8 mouse cellular contexts compared by ENCODE assay signal in genomic region chr15:101224006-101224906, GRCm38 (mm10). TPM values are rescaled to one million over a fixed set of nuclear protein-coding genes. Genes with fewer than 3 reads are reported as not detected.
DNase-seq lines count a peak whose midpoint lies in the region; ATAC-seq and TF ChIP-seq lines count a peak whose summit lies in the region.

TSS of gene Grasp (plus strand) at chr15:101224188.

- H3K27me3 ChIP-seq in limb, embryonic 12.5 days: peaks cover 8% of the 10 kb centered on the region
- peaks cover 12% of the 10 kb centered on the region; the same call in 1 of the 2 replicates for H3K27me3 ChIP-seq in midbrain, embryonic 13.5 days
- peaks cover 5% of the 10 kb centered on the region for H3K27me3 ChIP-seq in small intestine, adult 2 months (ENCODE audit: control insufficient read depth, insufficient read depth, low read length)

- peak within 1 kb of the TSS; percentile 79 for H3K4me2 ChIP-seq in limb, embryonic 12.5 days
- peak within 1 kb of the TSS; percentile 94 for H3K4me2 ChIP-seq in midbrain, embryonic 13.5 days (replicated peaks)

- DNase-seq in adrenal gland, adult 2 months: peak; percentile 96
- peak; percentile 88 for DNase-seq in embryo, embryonic 9.5 days (ENCODE audit: extremely low spot score)
- peak; percentile 96 for DNase-seq in heart, adult 18-20 months
- peak; percentile 90 for DNase-seq in kidney, adult 18-20 months
- no peak for DNase-seq in c-Kit-positive CD71-positive TER-119-positive erythroid progenitor cells, embryonic 14.5 days (ENCODE audit: low spot score)

- H3K27ac ChIP-seq in limb, embryonic 12.5 days: peak within 1 kb of the TSS; percentile 90
- peak within 1 kb of the TSS; percentile 7; the same call in 1 of the 2 replicates for H3K27ac ChIP-seq in midbrain, embryonic 13.5 days
- H3K27ac ChIP-seq in small intestine, adult 2 months (ENCODE audit: insufficient read depth, low read depth, low read length): peak within 1 kb of the TSS; percentile 45

- H3K9ac ChIP-seq in limb, embryonic 12.5 days (replicated peaks): peak within 1 kb of the TSS; percentile 91
- H3K9ac ChIP-seq in midbrain, embryonic 13.5 days (replicated peaks): peak within 1 kb of the TSS; percentile 77

- ATAC-seq in limb, embryonic 12.5 days (ENCODE audit: insufficient number of reproducible peaks, insufficient read depth, low FRiP score, low TSS enrichment, low read depth): peak; percentile 63
- ATAC-seq in midbrain, embryonic 13.5 days: peak; percentile 67

- no peaks in the 10 kb centered on the region for H3K9me3 ChIP-seq in limb, embryonic 12.5 days
- H3K9me3 ChIP-seq in midbrain, embryonic 13.5 days: no peaks in the 10 kb centered on the region

- TF ChIP-seq CTCF in small intestine, adult 2 months (IDR thresholded peaks at IDR 0.05; ENCODE audit: extremely low read depth, insufficient read length, insufficient replicate concordance, low read depth, low read length): no peak

- peak within 1 kb of the TSS; percentile 87 for H3K4me3 ChIP-seq in limb, embryonic 12.5 days (replicated peaks)
- peak within 1 kb of the TSS; percentile 61 for H3K4me3 ChIP-seq in midbrain, embryonic 13.5 days (replicated peaks)
- peak within 1 kb of the TSS; percentile 75 for H3K4me3 ChIP-seq in small intestine, adult 2 months (ENCODE audit: low read depth, low read length)

- H3K4me1 ChIP-seq in limb, embryonic 12.5 days (replicated peaks): peaks cover 76% of the 10 kb centered on the region
- H3K4me1 ChIP-seq in midbrain, embryonic 13.5 days (replicated peaks): peaks cover 56% of the 10 kb centered on the region
- peaks cover 16% of the 10 kb centered on the region for H3K4me1 ChIP-seq in small intestine, adult 2 months (ENCODE audit: control insufficient read depth, insufficient read depth, insufficient read length, low read length)

- H3K36me3 ChIP-seq in limb, embryonic 12.5 days: peaks cover 9% of the 10 kb centered on the region
- H3K36me3 ChIP-seq in midbrain, embryonic 13.5 days: no peaks in the 10 kb centered on the region
- no peaks in the 10 kb centered on the region for H3K36me3 ChIP-seq in small intestine, adult 2 months (ENCODE audit: control insufficient read depth, insufficient read depth, low read length)

- under 1% methylated on average over 77 of the region's 77 CpGs for WGBS in limb, embryonic 12.5 days
- under 1% methylated on average over 73 of the region's 77 CpGs for WGBS in midbrain, embryonic 13.5 days
- under 1% methylated on average over 75 of the region's 77 CpGs for WGBS in small intestine, adult 2 months

- peak; percentile 93 for TF ChIP-seq POLR2A in small intestine, adult 2 months (IDR thresholded peaks at IDR 0.05; ENCODE audit: low read depth, low read length)

RNA-seq across cellular contexts. Expression of gene Grasp, which starts in this region (rescaled TPM):
- 10 to 100 TPM; 16.4 to 21.0 TPM for total RNA-seq in adrenal gland, adult 2 months (2021)
- polyA plus RNA-seq in adrenal gland, adult 2 months (2012; rRNA removed): 53.0 and 60.3 TPM in 2 replicates
- total RNA-seq in heart, adult 18-20 months (2021): 1 to 10 TPM; 8.7 to 9.7 TPM
- polyA plus RNA-seq in limb, embryonic 12.5 days (2016; fragmentation: Nextera tagmentation; extraction: Ambion mirVana): 7.9 and 10.5 TPM in 2 replicates
- polyA plus RNA-seq in midbrain, embryonic 13.5 days (2015; fragmentation: Nextera tagmentation; extraction: Ambion mirVana): 1.7 and 2.4 TPM in 2 replicates
- polyA plus RNA-seq in small intestine, adult 2 months (2012; rRNA removed): 7.3 and 8.5 TPM in 2 replicates

Comparison
In these comparisons a context has a peak if more than half of its experiments do, and no peak if none do; other contexts are left out.
1. H3K27ac ChIP-seq: peak in every context shown above with its lines; median percentile 90 in limb, embryonic 12.5 days; 45 in small intestine, adult 2 months; 7 in midbrain, embryonic 13.5 days.